In the genomic region with DNA sequence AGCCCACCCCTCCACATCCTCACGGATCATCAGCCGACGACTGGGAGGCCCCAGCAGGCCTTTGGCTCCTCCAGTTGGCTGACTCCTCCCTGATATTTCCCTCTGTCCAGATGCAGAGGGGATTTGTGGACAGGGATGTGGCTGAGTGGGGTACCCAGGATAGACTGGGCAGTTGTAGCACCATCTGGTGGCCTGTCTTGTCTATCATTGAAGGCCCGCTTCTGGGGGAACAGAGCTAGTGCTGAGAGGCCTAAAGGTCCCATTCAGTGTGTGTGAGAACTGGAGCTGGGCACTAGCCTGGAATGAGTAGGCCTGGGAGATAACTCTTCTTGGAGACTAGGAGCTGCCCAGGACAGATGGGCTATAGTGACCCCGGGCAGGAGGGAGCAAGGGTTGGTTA, we compare ENCODE assay signal across 16 mouse cellular contexts. TPM values are rescaled to one million over a fixed set of nuclear protein-coding genes. Genes with fewer than 3 reads are reported as not detected.
DNase-seq lines count a peak whose midpoint lies in the region; ATAC-seq and TF ChIP-seq lines count a peak whose summit lies in the region.
"Had no signal": no experiment of that assay in that cellular context is flagged by ENCODE, and none has a peak within 500 bp of the region (broad histone marks: within the 10 kb centered on the region; RNA-seq: fewer than 3 reads in every experiment).

No protein-coding gene starts in this region.

- no peak for DNase-seq in heart, postnatal 0 days (ENCODE audit: low spot score)
- DNase-seq in heart, adult 8-10 months (ENCODE audit: low spot score): no peak
- no peak for DNase-seq in layer of hippocampus, adult 2 months (ENCODE audit: low spot score in 2 of 2)
- DNase-seq in layer of hippocampus, adult 9-10 months (ENCODE audit: low spot score): no peak
- peak; percentile 31 for DNase-seq in right cerebral cortex, postnatal 25 days
- no peak for DNase-seq in right cerebral cortex, adult 18-20 months
- DNase-seq in natural killer cell, adult 2 months (ENCODE audit: low spot score in 2 of 2): no peak
- DNase-seq: cerebellum, adult 9-10 months; heart, postnatal 36 days; right cerebral cortex, postnatal 4 days; thymus, postnatal 4 days had no signal

- peaks cover 10% of the 10 kb centered on the region for H3K4me1 ChIP-seq in heart, postnatal 0 days (ENCODE audit: control insufficient read depth, insufficient read depth)

- ATAC-seq in heart, postnatal 0 days (ENCODE audit: insufficient read depth, low read depth): no peak
- ATAC-seq: forebrain, embryonic 16.5 days; midbrain, embryonic 15.5 days had no signal

- no peaks in the 10 kb centered on the region for H3K9me3 ChIP-seq in heart, postnatal 0 days (replicated peaks; ENCODE audit: control insufficient read depth, low read length)
- H3K9me3 ChIP-seq: limb, embryonic 10.5 days; midbrain, embryonic 15.5 days; neural tube, embryonic 15.5 days had no signal

- H3K4me3 ChIP-seq in heart, postnatal 0 days (ENCODE audit: low read depth, low read length): no peak overlapping the region
- H3K4me3 ChIP-seq in layer of hippocampus, adult 2 months: no peak overlapping the region
- H3K4me3 ChIP-seq: limb, embryonic 10.5 days; midbrain, embryonic 15.5 days; neural tube, embryonic 15.5 days had no signal

- H3K27me3 ChIP-seq in heart, postnatal 0 days (ENCODE audit: control insufficient read depth, insufficient read depth, low read length): 0 out of 2 replicates have a peak, but pooled peaks cover 3% of the 10 kb centered on the region
- H3K27me3 ChIP-seq: CH12.LX had no signal

- TF ChIP-seq EP300 in heart, postnatal 0 days (IDR thresholded peaks at IDR 0.05; ENCODE audit: low read depth): no peak

- no peak overlapping the region for H3K9ac ChIP-seq in heart, postnatal 0 days (replicated peaks; ENCODE audit: low read depth, low read length)
- H3K9ac ChIP-seq: midbrain, embryonic 15.5 days; neural tube, embryonic 15.5 days had no signal

- WGBS in heart, postnatal 0 days: 55% methylated on average over 5 of the region's 5 CpGs

- peaks cover 27% of the 10 kb centered on the region for H3K36me3 ChIP-seq in heart, postnatal 0 days (replicated peaks; ENCODE audit: control insufficient read depth, insufficient read depth, low read length)

- no peak overlapping the region for H3K4me2 ChIP-seq in heart, postnatal 0 days (ENCODE audit: low read depth, low read length)
- H3K4me2 ChIP-seq: midbrain, embryonic 15.5 days; neural tube, embryonic 15.5 days had no signal

- H3K27ac ChIP-seq in heart, postnatal 0 days (ENCODE audit: low read depth): no peak overlapping the region
- H3K27ac ChIP-seq in layer of hippocampus, adult 2 months: peak overlapping the region; percentile 97; the same call in 1 of the 2 replicates
- H3K27ac ChIP-seq: limb, embryonic 10.5 days; midbrain, embryonic 15.5 days; neural tube, embryonic 15.5 days had no signal

- peak; percentile 34 for TF ChIP-seq CTCF in heart, postnatal 0 days (IDR thresholded peaks at IDR 0.05; ENCODE audit: low read depth)
- peak; percentile 60 for TF ChIP-seq CTCF in layer of hippocampus, adult 2 months (conservative IDR thresholded peaks at IDR 0.05)

RNA-seq across cellular contexts. Expression of a gene that starts 4.3 kb away (rescaled TPM):
- 3.5 and 4.2 TPM in 2 replicates for total RNA-seq in heart, postnatal 0 days (2014; rRNA removed; ENCODE audit: low replicate concordance)
- polyA plus RNA-seq in heart, postnatal 0 days (2015; fragmentation: Nextera tagmentation; extraction: Ambion mirVana): 4.5 and 4.6 TPM in 2 replicates
- total RNA-seq in heart, adult 8-10 months (2022): 1 to 10 TPM; 4.4 to 7.0 (median 6.0) TPM
- total RNA-seq in layer of hippocampus, adult 2 months (2021): 10 to 100 TPM; 71.4 to 75.0 TPM

RNA-seq across cellular contexts. Expression of a gene that starts 7.1 kb away (rescaled TPM):
- total RNA-seq in heart, postnatal 0 days (2014; rRNA removed; ENCODE audit: low replicate concordance): 26.5 and 31.9 TPM in 2 replicates
- polyA plus RNA-seq in heart, postnatal 0 days (2015; fragmentation: Nextera tagmentation; extraction: Ambion mirVana): 14.7 and 14.8 TPM in 2 replicates
- 10 to 100 TPM; 15.0 to 25.2 (median 20.2) TPM for total RNA-seq in heart, adult 8-10 months (2022)
- total RNA-seq in layer of hippocampus, adult 2 months (2021): 10 to 100 TPM; 93.9 to 98.8 TPM

RNA-seq across cellular contexts. Expression of a gene that starts 19.1 kb away (rescaled TPM):
- 5.7 and 11.4 TPM in 2 replicates for total RNA-seq in heart, postnatal 0 days (2014; rRNA removed; ENCODE audit: low replicate concordance)
- polyA plus RNA-seq in heart, postnatal 0 days (2015; fragmentation: Nextera tagmentation; extraction: Ambion mirVana): 17.1 and 21.3 TPM in 2 replicates
- total RNA-seq in heart, adult 8-10 months (2022): 10 to 100 TPM; 22.0 to 36.7 (median 27.5) TPM
- 1 to 10 TPM; 6.5 to 7.1 TPM for total RNA-seq in layer of hippocampus, adult 2 months (2021)

RNA-seq across cellular contexts. Expression of a gene that starts 19.2 kb away (rescaled TPM):
- 121 and 131 TPM in 2 replicates for total RNA-seq in heart, postnatal 0 days (2014; rRNA removed; ENCODE audit: low replicate concordance)
- 91.0 and 94.3 TPM in 2 replicates for polyA plus RNA-seq in heart, postnatal 0 days (2015; fragmentation: Nextera tagmentation; extraction: Ambion mirVana)
- 10 to 100 TPM; 61.3 to 68.0 (median 65.5) TPM for total RNA-seq in heart, adult 8-10 months (2022)
- total RNA-seq in layer of hippocampus, adult 2 months (2021): 100 to 1,000 TPM; 102 to 111 TPM

RNA-seq across cellular contexts. Expression of a gene that starts 22.3 kb away (rescaled TPM):
- 19.4 and 24.0 TPM in 2 replicates for total RNA-seq in heart, postnatal 0 days (2014; rRNA removed; ENCODE audit: low replicate concordance)
- polyA plus RNA-seq in heart, postnatal 0 days (2015; fragmentation: Nextera tagmentation; extraction: Ambion mirVana): 8.9 and 9.7 TPM in 2 replicates
- total RNA-seq in heart, adult 8-10 months (2022): 10 to 100 TPM in 1 of 4 experiments, 1 to 10 TPM in 3; 8.2 to 10.8 (median 9.2) TPM
- total RNA-seq in layer of hippocampus, adult 2 months (2021): 10 to 100 TPM; 20.3 to 24.8 TPM

Comparison
In these comparisons a context has a peak if more than half of its experiments do, and no peak if none do; other contexts are left out.
1. RNA of a gene that starts 4.3 kb away (total RNA-seq): 71.4 to 75.0 TPM in layer of hippocampus, adult 2 months; 4.4 to 7.0 TPM in heart, adult 8-10 months and 3.5 to 4.2 TPM in heart, postnatal 0 days; every median in the first group is over 4 times any median in the second.